Mouse (Mus musculus): ENCODE measurements around the gene Ocel1. TPM values are rescaled to one million over a fixed set of nuclear protein-coding genes. Genes with fewer than 3 reads are reported as not detected.
"Not testable (repeated sequence)": the region's sequence is repeated elsewhere in the genome, so short reads cannot be mapped to it uniquely, and the experiment has no call there.

Gene Ocel1
- polyA plus RNA-seq (2011; ENCODE audit: insufficient read depth, insufficient read length, low read depth, missing spikeins) = 1.9 and 3.2 TPM in 2 replicates

DNA sequence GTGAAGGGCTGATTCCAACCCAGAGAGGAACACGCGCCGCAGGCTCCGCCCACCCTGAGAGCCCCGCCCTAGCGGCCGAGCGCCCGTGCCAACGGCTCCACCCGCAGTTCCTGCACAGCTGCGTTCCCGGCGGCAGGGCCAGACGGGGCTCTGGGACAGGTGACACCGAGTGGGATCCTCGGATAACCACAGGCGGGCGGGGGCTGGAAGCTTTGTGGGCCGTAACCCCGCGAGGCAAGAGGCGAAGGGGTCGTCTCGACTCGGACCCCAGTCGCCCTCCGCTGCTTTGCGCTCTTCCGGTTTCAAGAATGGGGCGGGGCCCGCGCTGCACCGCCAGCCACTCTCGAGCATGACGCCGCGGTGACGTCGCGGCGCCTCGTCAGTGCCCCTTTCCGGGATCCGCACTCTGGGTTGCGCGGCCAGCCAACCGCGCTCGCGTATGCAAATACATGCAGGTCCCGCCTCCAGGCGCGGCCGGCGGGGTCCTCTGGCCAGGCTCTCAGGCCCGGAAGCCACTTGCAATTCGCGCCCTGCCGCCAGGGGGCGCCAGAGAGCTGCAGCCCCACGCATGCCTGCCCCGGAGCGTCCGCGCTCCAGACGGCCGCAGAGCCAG is at the start of gene Ocel1:
Ocel1 (plus strand) TSS at position 63 of the 613 bp plus-strand sequence.
- H3K27ac ChIP-seq (ENCODE audit: insufficient read depth, low read length) = no peak within 1 kb of the TSS
- TF ChIP-seq EP300 (IDR thresholded peaks at IDR 0.05; ENCODE audit: insufficient read depth, low read depth, low read length) (no peak), CTCF (IDR thresholded peaks at IDR 0.05; ENCODE audit: low read depth, low read length) (peak; percentile 90)
- peaks cover 9% of the 10 kb centered on the region for H3K4me1 ChIP-seq (ENCODE audit: control insufficient read depth, insufficient read depth, low read length)
- no peaks in the 10 kb centered on the region for H3K27me3 ChIP-seq (ENCODE audit: control insufficient read depth, insufficient read depth, low read length, poor library complexity, severe bottlenecking)
- peak within 1 kb of the TSS; percentile 56 for H3K9ac ChIP-seq (ENCODE audit: low read depth, poor library complexity, severe bottlenecking)
- no peaks in the 10 kb centered on the region for H3K9me3 ChIP-seq (replicated peaks; ENCODE audit: control insufficient read depth, insufficient read depth, low read length, poor library complexity, severe bottlenecking)
- H3K4me3 ChIP-seq (ENCODE audit: low read depth, low read length) = peak within 1 kb of the TSS; percentile 90
- peaks cover 10% of the 10 kb centered on the region for H3K36me3 ChIP-seq (ENCODE audit: control insufficient read depth, insufficient read depth, low read length, poor library complexity, severe bottlenecking)

DNA sequence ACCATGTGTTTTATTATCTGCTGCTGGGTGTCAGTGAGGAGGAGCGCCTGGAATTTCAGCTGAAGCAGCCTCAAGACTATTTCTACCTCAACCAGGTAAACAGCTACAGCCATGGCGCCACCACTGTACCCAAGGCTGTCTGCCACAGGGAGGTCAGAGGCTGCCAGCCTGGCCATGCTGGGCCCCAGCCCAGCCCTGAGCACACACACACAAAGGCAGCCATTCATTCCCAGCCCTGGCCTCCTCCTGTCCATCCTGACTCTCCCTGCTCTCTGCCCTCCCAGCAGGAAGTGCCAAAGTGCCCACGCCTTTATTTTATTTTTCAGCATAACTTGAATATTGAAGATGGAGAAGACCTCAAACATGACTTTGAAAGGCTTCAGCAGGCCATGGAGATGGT is 48.2 kb upstream of the Ocel1 start:
- H3K4me3 ChIP-seq (ENCODE audit: low read depth, low read length) = no peak overlapping the region
- H3K36me3 ChIP-seq (ENCODE audit: control insufficient read depth, insufficient read depth, low read length, poor library complexity, severe bottlenecking) = peaks cover 13% of the 10 kb centered on the region
- H3K9ac ChIP-seq (ENCODE audit: low read depth, poor library complexity, severe bottlenecking) = no peak overlapping the region
- no peak for TF ChIP-seq EP300 (IDR thresholded peaks at IDR 0.05; ENCODE audit: insufficient read depth, low read depth, low read length)
- TF ChIP-seq CTCF (IDR thresholded peaks at IDR 0.05; ENCODE audit: low read depth, low read length) = no peak
- no peak for TF ChIP-seq POLR2A (IDR thresholded peaks at IDR 0.05; ENCODE audit: insufficient read depth, low read length)
- H3K27me3 ChIP-seq (ENCODE audit: control insufficient read depth, insufficient read depth, low read length, poor library complexity, severe bottlenecking) = no peaks in the 10 kb centered on the region
- no peaks in the 10 kb centered on the region for H3K9me3 ChIP-seq (replicated peaks; ENCODE audit: control insufficient read depth, insufficient read depth, low read length, poor library complexity, severe bottlenecking)
- H3K4me1 ChIP-seq (ENCODE audit: control insufficient read depth, insufficient read depth, low read length) = no peaks in the 10 kb centered on the region
- no peak overlapping the region for H3K27ac ChIP-seq (ENCODE audit: insufficient read depth, low read length)

DNA sequence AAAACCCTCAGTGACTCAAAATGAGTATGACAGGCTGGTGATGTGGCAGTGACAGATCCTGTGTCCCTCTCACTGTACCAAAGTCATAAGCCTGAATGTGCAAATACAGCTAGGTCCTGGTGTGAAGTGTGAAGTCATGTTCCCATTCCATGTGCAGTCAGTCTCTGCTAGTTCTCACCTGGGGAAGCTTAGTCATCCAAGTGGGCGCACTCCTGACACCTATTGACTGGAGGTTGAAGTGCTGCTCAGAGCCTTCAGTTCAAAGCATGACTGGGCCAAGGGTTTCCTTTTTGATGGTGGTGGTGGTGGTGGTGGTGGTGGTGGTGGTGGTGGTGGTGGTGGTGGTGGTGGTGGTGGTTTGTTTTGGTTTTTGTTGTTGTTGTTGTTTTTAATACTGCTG is 46.2 kb upstream of the Ocel1 start:
- TF ChIP-seq CTCF (IDR thresholded peaks at IDR 0.05; ENCODE audit: low read depth, low read length) (peak; percentile 57), POLR2A (IDR thresholded peaks at IDR 0.05; ENCODE audit: insufficient read depth, low read length) (no peak), EP300 (IDR thresholded peaks at IDR 0.05; ENCODE audit: insufficient read depth, low read depth, low read length) (no peak)
- H3K36me3 ChIP-seq (ENCODE audit: control insufficient read depth, insufficient read depth, low read length, poor library complexity, severe bottlenecking) = peaks cover 17% of the 10 kb centered on the region
- no peak overlapping the region for H3K4me3 ChIP-seq (ENCODE audit: low read depth, low read length)
- no peak overlapping the region for H3K9ac ChIP-seq (ENCODE audit: low read depth, poor library complexity, severe bottlenecking)
- H3K9me3 ChIP-seq (replicated peaks; ENCODE audit: control insufficient read depth, insufficient read depth, low read length, poor library complexity, severe bottlenecking) = no peaks in the 10 kb centered on the region
- no peaks in the 10 kb centered on the region for H3K27me3 ChIP-seq (ENCODE audit: control insufficient read depth, insufficient read depth, low read length, poor library complexity, severe bottlenecking)
- H3K4me1 ChIP-seq (ENCODE audit: control insufficient read depth, insufficient read depth, low read length) = no peaks in the 10 kb centered on the region
- H3K27ac ChIP-seq (ENCODE audit: insufficient read depth, low read length) = no peak overlapping the region

DNA sequence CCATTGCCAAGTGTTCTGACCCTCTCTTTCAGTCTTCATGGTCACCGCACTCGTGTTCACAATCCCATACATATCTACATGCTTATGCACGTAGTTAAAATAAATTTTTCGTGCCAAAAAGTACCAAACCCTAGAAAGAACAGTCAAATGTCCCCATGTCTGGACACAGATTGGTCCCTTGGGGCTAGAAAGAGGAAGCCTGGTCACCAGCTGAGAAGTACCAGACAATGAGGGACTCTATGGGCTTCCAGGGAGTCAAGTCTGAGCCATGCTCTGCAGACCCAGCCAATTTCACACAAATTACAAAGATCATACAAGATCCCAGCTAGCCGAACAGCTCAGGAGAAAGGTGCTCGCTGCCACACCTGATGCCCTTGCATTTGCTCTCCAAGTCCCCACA is 33.3 kb upstream of the Ocel1 start:
- not testable (repeated sequence) for H3K36me3 ChIP-seq (ENCODE audit: control insufficient read depth, insufficient read depth, low read length, poor library complexity, severe bottlenecking); H3K9ac ChIP-seq (ENCODE audit: low read depth, poor library complexity, severe bottlenecking); H3K27ac ChIP-seq (ENCODE audit: insufficient read depth, low read length); H3K9me3 ChIP-seq (replicated peaks; ENCODE audit: control insufficient read depth, insufficient read depth, low read length, poor library complexity, severe bottlenecking); H3K4me3 ChIP-seq (ENCODE audit: low read depth, low read length); H3K27me3 ChIP-seq (ENCODE audit: control insufficient read depth, insufficient read depth, low read length, poor library complexity, severe bottlenecking); H3K4me1 ChIP-seq (ENCODE audit: control insufficient read depth, insufficient read depth, low read length)

DNA sequence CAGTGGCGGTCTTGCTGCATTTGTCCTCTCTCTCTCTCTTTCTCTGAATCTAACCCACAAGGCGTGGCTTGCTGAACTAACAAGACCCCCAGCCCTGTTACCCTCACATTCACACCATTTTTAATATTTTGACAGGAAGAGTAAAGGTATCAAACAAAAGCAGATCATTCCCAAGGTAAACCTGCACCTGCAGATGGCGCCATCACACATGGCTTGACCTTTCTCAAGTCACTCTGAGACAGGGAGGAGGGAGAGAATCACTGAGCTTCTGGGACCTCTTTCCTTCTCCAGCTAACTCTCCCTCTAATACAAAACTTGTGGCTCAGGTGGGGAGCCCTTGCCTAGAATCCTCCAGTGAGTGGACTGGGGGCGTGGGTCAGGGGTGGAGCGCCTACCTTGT is 30.5 kb upstream of the Ocel1 start:
- H3K27ac ChIP-seq (ENCODE audit: insufficient read depth, low read length) = no peak overlapping the region
- H3K9me3 ChIP-seq (replicated peaks; ENCODE audit: control insufficient read depth, insufficient read depth, low read length, poor library complexity, severe bottlenecking) = no peaks in the 10 kb centered on the region
- no peak overlapping the region for H3K9ac ChIP-seq (ENCODE audit: low read depth, poor library complexity, severe bottlenecking)
- no peaks in the 10 kb centered on the region for H3K4me1 ChIP-seq (ENCODE audit: control insufficient read depth, insufficient read depth, low read length)
- no peaks in the 10 kb centered on the region for H3K27me3 ChIP-seq (ENCODE audit: control insufficient read depth, insufficient read depth, low read length, poor library complexity, severe bottlenecking)
- H3K36me3 ChIP-seq (ENCODE audit: control insufficient read depth, insufficient read depth, low read length, poor library complexity, severe bottlenecking) = no peaks in the 10 kb centered on the region; the same call in 1 of the 2 replicates
- TF ChIP-seq POLR2A (IDR thresholded peaks at IDR 0.05; ENCODE audit: insufficient read depth, low read length) (no peak), CTCF (IDR thresholded peaks at IDR 0.05; ENCODE audit: low read depth, low read length) (peak; percentile 66)
- no peak overlapping the region for H3K4me3 ChIP-seq (ENCODE audit: low read depth, low read length)

DNA sequence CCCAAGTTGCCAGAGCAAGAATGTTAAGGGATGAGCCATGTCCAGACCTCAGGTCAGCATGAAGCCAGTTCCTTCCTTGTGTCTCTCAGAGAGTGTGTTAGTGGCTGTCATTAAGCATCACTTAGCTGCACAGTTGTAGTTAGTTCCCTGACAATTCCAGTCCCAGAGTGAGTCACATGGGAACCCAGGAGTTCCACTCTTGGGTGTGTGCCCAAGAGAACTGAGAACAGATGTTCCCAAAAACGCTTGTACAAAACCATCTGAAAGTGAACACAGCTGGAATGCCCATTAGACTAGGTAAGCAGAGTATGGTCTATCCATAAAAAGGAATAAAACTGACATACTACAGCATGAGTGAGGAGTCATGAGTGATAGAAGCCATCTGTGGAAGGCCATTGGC is 24.5 kb upstream of the Ocel1 start:
- H3K36me3 ChIP-seq (ENCODE audit: control insufficient read depth, insufficient read depth, low read length, poor library complexity, severe bottlenecking) = peaks cover 6% of the 10 kb centered on the region
- H3K27me3 ChIP-seq (ENCODE audit: control insufficient read depth, insufficient read depth, low read length, poor library complexity, severe bottlenecking) = no peaks in the 10 kb centered on the region
- no peak overlapping the region for H3K9ac ChIP-seq (ENCODE audit: low read depth, poor library complexity, severe bottlenecking)
- no peak overlapping the region for H3K27ac ChIP-seq (ENCODE audit: insufficient read depth, low read length)
- H3K4me3 ChIP-seq (ENCODE audit: low read depth, low read length) = no peak overlapping the region
- no peak for TF ChIP-seq CTCF (IDR thresholded peaks at IDR 0.05; ENCODE audit: low read depth, low read length)
- TF ChIP-seq EP300 (IDR thresholded peaks at IDR 0.05; ENCODE audit: insufficient read depth, low read depth, low read length) = no peak
- no peak for TF ChIP-seq POLR2A (IDR thresholded peaks at IDR 0.05; ENCODE audit: insufficient read depth, low read length)
- H3K9me3 ChIP-seq (replicated peaks; ENCODE audit: control insufficient read depth, insufficient read depth, low read length, poor library complexity, severe bottlenecking) = no peaks in the 10 kb centered on the region
- H3K4me1 ChIP-seq (ENCODE audit: control insufficient read depth, insufficient read depth, low read length) = no peaks in the 10 kb centered on the region

All from ES-Bruce4 (cell line).